Mouse (Mus musculus): ENCODE results near the gene Ryr2.

- TF ChIP-seq CTCF (IDR thresholded peaks at IDR 0.05; ENCODE audit: control insufficient read depth, insufficient read depth, insufficient replicate concordance, low read depth, low read length) (no peak), POLR2A (IDR thresholded peaks at IDR 0.05; ENCODE audit: control insufficient read depth, low read depth, low read length) (no peak)
These were observed 109.4 kb downstream of the Ryr2 start for GRCm38 (mm10) chr13:11997366-11997765.
